Mouse (Mus musculus) midbrain, embryonic 14.5 days (tissue): Measurements from ENCODE around the gene Slc44a3. TPM values are rescaled to one million over a fixed set of nuclear protein-coding genes. Genes with fewer than 3 reads are reported as not detected.
"Not testable (repeated sequence)": the region's sequence is repeated elsewhere in the genome, so short reads cannot be mapped to it uniquely, and the experiment has no call there.

ENCODE experiments used
- ATAC-seq: fragments of 200-750 bp; cut with Nextera tagmentation; 2 replicates; pipeline ENCODE4 v1.8.0; 2017; ENCODE audit warnings: moderate number of reproducible peaks, moderate library complexity; ENCODE audit not compliant: low FRiP score, low TSS enrichment
- DNase-seq: peaks from one replicate; pipeline ENCODE4 v3.0.0-alpha.2; 2015
- H3K27ac ChIP-seq: fragments of 300-500 bp; sonication (generic); replicated peaks from 2 replicates; pipeline ENCODE4 v1.5.1; 2014; ENCODE audit warnings: mild to moderate bottlenecking, low read depth, low read length, moderate library complexity
- H3K27me3 ChIP-seq: fragments of 300-500 bp; sonication (generic); 2 replicates; pipeline ENCODE4 v1.6.1; 2014; ENCODE audit warnings: low read length, control low read depth, mixed read lengths; ENCODE audit not compliant: control insufficient read depth, insufficient read depth
- H3K36me3 ChIP-seq: fragments of 300-500 bp; sonication (generic); 2 replicates; pipeline ENCODE4 v1.6.1; 2014; ENCODE audit warnings: low read length, control low read depth; ENCODE audit not compliant: control insufficient read depth, insufficient read depth
- H3K4me1 ChIP-seq: fragments of 300-500 bp; sonication (generic); 2 replicates; pipeline ENCODE4 v1.6.1; 2014; ENCODE audit warnings: mild to moderate bottlenecking, antibody characterized with exemption, low read length, control low read depth; ENCODE audit not compliant: control insufficient read depth, insufficient read depth
- H3K4me2 ChIP-seq: fragments of 300-500 bp; sonication (generic); 2 replicates; pipeline ENCODE4 v1.6.1; 2014; ENCODE audit warnings: mild to moderate bottlenecking, low read length, moderate library complexity
- H3K4me3 ChIP-seq: fragments of 300-500 bp; sonication (generic); replicated peaks from 2 replicates; pipeline ENCODE4 v1.5.1; 2014; ENCODE audit warnings: low read depth, low read length
- H3K9ac ChIP-seq: fragments of 300-500 bp; sonication (generic); replicated peaks from 2 replicates; pipeline ENCODE4 v1.6.1; 2014; ENCODE audit warnings: mild to moderate bottlenecking, low read length, moderate library complexity
- H3K9me3 ChIP-seq: fragments of 300-500 bp; sonication (generic); 2 replicates; pipeline ENCODE4 v1.6.1; 2016; ENCODE audit warnings: low read length, control low read depth, mixed read lengths; ENCODE audit not compliant: control insufficient read depth
- WGBS: fragments of 180-500 bp; shearing (Covaris S2); extraction: QIAGEN DNeasy Blood & Tissue Kit; methylation state at CpG from one replicate; pipeline ENCODE4 v1.1.7; 2014; 5-methylcytosine and 5-hydroxymethylcytosine counted together
- polyA plus RNA-seq: library from polyadenylated mRNA; unstranded; fragments of >200 nt; fragmentation: Nextera tagmentation; extraction: Ambion mirVana; gene quantifications from 2 replicates; pipeline ENCODE4 v1.2.1, GENCODE M21; 2014

Slc44a3 gene
- polyA plus RNA-seq, 1 experiment from 2014 or later, result 0.63 TPM

GRCm38 (mm10) chr3:121539871-121540431, 7.7 kb upstream of the Slc44a3 start:
- Histone ChIP-seq H3K27me3 (no peaks in the 10 kb centered on the region), H3K4me1 (no peaks in the 10 kb centered on the region), H3K36me3 (no peaks in the 10 kb centered on the region), H3K4me3 (no peak overlapping the region), H3K9ac (no peak overlapping the region), H3K9me3 (no peaks in the 10 kb centered on the region), H3K4me2 (no peak overlapping the region), H3K27ac (no peak overlapping the region)
- ATAC-seq (no peak), DNase-seq (peak; percentile 77)
- WGBS, result 9% methylated on average over 8 of the region's 8 CpGs

DNA sequence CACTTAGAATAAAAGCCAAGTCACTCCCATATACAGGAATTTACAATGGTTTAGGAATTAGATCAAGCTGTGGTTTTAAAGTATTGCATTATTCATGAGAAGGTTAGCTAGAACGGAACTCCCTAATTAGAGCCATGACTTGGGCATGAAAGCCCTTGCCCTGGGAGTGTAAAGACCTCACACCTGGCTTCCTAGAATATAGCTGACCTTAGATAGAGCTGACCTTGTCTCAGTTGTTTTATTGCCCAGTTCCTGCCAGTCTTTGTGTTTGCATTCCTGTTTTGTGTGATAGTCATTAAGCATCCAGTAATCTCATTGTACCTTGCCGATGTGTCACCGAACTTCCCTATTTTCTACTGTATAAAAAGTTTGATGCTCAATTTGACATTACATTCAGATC, 6.6 kb upstream of the Slc44a3 start:
- H3K4me1 ChIP-seq, H3K4me2 ChIP-seq, DNase-seq, H3K4me3 ChIP-seq, H3K27me3 ChIP-seq, H3K9me3 ChIP-seq, ATAC-seq, H3K27ac ChIP-seq, H3K36me3 ChIP-seq, H3K9ac ChIP-seq: not testable (repeated sequence)
- WGBS, result 72% methylated on average over 3 of the region's 3 CpGs

- Histone ChIP-seq H3K4me2 (no peak overlapping the region), H3K27ac (no peak overlapping the region), H3K4me3 (no peak overlapping the region), H3K9me3 (no peaks in the 10 kb centered on the region), H3K36me3 (no peaks in the 10 kb centered on the region), H3K9ac (no peak overlapping the region), H3K27me3 (0 out of 2 replicates have a peak, but pooled peaks cover 3% of the 10 kb centered on the region), H3K4me1 (no peaks in the 10 kb centered on the region)
- 89% methylated on average over 3 of the region's 3 CpGs for whole genome bisulfite sequencing
- no peak for ATAC-seq
- DNase-seq, result no peak
These were observed 5.8 kb upstream of the Slc44a3 start for GRCm38 (mm10) chr3:121537996-121538395.

DNA sequence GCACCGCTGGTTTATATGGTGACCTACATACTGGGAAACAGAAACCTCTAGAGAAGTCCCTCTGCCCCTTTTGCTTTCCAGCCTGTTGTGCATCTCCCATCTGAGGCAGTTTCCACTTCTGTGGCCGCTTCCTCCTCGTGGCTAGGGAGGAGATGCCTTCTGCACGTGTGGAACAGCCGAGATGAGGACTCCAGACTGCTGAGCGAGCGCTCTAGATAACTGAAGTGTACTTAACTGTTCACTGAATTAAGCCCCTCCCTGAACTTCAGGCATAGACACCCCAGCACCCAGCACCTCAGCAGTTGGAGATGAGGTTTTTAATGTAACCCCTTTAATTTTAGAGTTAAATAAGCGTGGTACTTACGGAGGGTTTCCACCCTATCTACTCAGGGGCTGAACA, 4.6 kb upstream of the Slc44a3 start:
- WGBS, result 91% methylated on average over 9 of the region's 9 CpGs
- no peak overlapping the region for H3K4me3 ChIP-seq
- DNase-seq, result no peak

DNA sequence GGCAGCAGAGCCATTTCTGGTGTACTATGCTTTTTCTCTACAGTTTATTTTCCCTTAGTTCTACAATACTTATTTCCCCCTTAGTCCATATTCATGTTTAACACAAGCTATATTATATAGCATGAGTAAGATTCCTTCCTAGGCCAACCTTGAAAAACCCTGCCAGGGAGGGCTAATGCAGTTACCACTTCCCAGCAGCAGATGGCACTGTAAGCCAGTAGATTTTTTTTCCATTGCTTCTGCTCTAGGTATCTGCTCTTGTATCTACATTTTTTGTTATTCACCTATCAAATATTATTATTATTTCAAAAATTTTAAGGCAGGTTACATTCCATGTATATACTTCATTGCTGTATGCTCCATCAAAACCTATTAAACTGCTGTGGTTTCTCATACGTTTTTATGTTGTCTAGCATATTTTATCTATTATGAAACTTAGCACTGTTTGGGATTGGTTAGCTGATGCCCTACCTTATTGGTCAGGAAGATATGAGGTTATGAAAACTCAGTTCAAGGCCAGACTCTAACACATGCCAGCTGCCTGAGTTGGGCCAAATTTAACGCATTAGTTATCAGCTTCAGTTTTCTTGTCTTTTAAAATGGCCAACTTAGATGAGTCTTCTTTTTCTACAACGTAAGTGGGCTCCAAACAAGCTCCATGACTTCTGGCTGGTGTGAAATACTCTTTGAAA, 3.8 kb upstream of the Slc44a3 start:
- H3K36me3 ChIP-seq, result no peaks in the 10 kb centered on the region
- H3K27ac ChIP-seq, result no peak overlapping the region
- no peaks in the 10 kb centered on the region for H3K9me3 ChIP-seq
- no peak overlapping the region for H3K4me2 ChIP-seq
- H3K4me1 ChIP-seq, result peaks cover 6% of the 10 kb centered on the region; the same call in 1 of the 2 replicates
- 0 out of 2 replicates have a peak, but pooled peaks cover 12% of the 10 kb centered on the region for H3K27me3 ChIP-seq
- ATAC-seq (no peak), DNase-seq (peak; percentile 81)
- no peak overlapping the region for H3K9ac ChIP-seq
- 91% methylated on average over 3 of the region's 3 CpGs for WGBS
- no peak overlapping the region for H3K4me3 ChIP-seq

More for the DNA sequence above, 4.6 kb upstream of the Slc44a3 start:
- 0 out of 2 replicates have a peak, but pooled peaks cover 7% of the 10 kb centered on the region for H3K27me3 ChIP-seq
- no peaks in the 10 kb centered on the region for H3K36me3 ChIP-seq
- no peaks in the 10 kb centered on the region for H3K9me3 ChIP-seq
- no peak overlapping the region for H3K4me2 ChIP-seq
- H3K27ac ChIP-seq, result no peak overlapping the region
- H3K9ac ChIP-seq, result no peak overlapping the region
- peaks cover 6% of the 10 kb centered on the region; the same call in 1 of the 2 replicates for H3K4me1 ChIP-seq
- ATAC-seq, result no peak

DNA sequence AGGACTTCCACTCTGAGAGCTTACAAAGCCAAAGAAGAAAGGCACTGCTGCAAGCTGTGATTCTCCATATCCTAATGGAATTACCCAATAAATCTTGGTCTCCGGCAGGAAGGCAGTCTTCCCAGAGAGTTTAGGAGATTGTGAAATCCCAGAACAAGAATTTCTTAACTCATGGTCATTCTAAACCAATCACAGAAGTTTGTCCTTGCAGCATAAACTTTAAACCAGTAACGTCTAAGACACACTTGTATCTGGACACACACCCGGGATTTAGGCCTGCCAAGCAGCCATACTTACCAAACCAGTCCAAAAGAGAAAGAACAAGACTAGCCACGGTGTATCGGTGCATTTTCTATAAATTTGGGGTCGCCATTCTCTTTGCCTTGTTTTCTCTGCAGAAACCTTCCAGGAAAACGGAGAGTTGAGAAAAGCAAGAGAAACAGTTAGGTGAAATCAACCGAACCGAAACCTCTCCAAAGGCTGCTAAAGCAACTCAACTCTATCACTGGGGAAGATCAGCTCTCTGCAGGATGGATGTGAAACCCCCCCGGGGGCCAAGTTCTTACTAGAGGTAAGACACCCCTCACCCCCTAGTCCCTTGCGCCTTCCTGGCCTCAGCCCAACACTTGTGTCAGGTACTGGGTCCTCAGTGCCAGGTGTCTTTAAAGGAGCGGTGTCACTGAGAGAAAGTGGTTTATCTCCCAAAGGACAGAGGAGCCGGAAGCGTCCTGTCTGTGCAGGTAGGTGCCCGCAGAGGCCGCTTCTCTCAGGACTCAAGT, 645 bp downstream of the Slc44a3 start:
- Histone ChIP-seq H3K9ac (peak overlapping the region; percentile 21; the same call in 1 of the 2 replicates), H3K4me3 (peak overlapping the region; percentile 24), H3K27me3 (0 out of 2 replicates have a peak, but pooled peaks cover 12% of the 10 kb centered on the region), H3K4me2 (peak overlapping the region; percentile 52), H3K36me3 (no peaks in the 10 kb centered on the region), H3K4me1 (peaks cover 6% of the 10 kb centered on the region; the same call in 1 of the 2 replicates), H3K27ac (no peak overlapping the region), H3K9me3 (no peaks in the 10 kb centered on the region)
- DNase-seq (no peak), ATAC-seq (no peak; the same call in 1 of the 2 replicates)
- 52% methylated on average over 16 of the region's 16 CpGs for WGBS

DNA sequence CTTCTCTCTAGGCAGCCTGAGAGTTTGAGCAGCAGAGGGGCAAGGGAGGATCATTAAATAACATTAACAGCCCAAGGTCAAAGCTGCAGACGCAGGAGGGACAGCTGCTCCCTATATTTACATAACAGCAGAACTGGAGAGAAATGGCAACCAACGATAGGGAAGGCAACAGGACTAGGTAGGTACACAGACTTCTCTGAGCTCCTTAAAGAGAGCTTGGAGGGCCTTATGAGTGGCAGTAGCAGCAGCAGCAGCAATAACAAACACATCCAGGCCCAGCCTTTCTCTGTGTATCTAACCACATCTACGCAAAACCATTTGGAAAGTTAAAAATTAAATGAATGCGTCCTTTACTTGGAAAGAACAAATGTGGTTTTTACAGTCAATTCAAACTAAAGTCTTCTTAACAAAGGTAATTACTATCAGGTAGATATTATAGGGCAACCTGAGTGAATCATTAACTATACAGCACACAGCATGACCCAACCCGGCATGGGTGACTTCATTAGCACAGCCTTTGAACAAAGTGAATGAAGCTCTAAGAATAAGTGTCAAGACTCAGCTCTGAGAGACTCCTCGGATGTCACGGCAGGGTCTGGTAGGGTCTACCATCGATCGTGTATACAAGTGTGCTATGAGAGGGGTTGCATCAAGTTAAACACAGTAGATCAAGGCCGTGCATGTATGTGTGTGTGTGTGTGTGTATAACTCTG, 1.5 kb downstream of the Slc44a3 start:
- Histone ChIP-seq H3K27ac (no peak overlapping the region), H3K4me3 (no peak overlapping the region), H3K9ac (no peak overlapping the region), H3K4me2 (no peak overlapping the region), H3K36me3 (no peaks in the 10 kb centered on the region), H3K4me1 (peaks cover 6% of the 10 kb centered on the region; the same call in 1 of the 2 replicates), H3K9me3 (no peaks in the 10 kb centered on the region), H3K27me3 (0 out of 2 replicates have a peak, but pooled peaks cover 12% of the 10 kb centered on the region)
- DNase-seq (no peak), ATAC-seq (no peak; the same call in 1 of the 2 replicates)
- 67% methylated on average over 10 of the region's 10 CpGs for WGBS
